Mouse (Mus musculus) small intestine, adult 2 months (tissue): ENCODE measurements around the gene Lima1.

Experiments used
- CTCF ChIP-seq: fragments of 200-500 bp; IDR thresholded peaks from 2 replicates; pipeline ENCODE4 v1.5.1; 2012; ENCODE audit warnings: low read depth, mild to moderate bottlenecking, control low read depth, inconsistent platforms, low read length, moderate library complexity, mixed read lengths; ENCODE audit not compliant: insufficient replicate concordance, insufficient read length; ENCODE audit errors: extremely low read depth
- POLR2A ChIP-seq: fragments of 200-500 bp; IDR thresholded peaks from 2 replicates; pipeline ENCODE4 v1.6.1; 2012; ENCODE audit warnings: low read depth, mild to moderate bottlenecking, control low read depth, inconsistent platforms, low read length, moderate library complexity

- TF ChIP-seq POLR2A = no peak
- no peak for TF ChIP-seq CTCF
Measured at GRCm38 (mm10) chr15:99731167-99731566, 144.1 kb downstream of the Lima1 start.
